Mouse (Mus musculus): ENCODE measurements around the gene 3110009E18Rik. TPM values are rescaled to one million over a fixed set of nuclear protein-coding genes. Genes with fewer than 3 reads are reported as not detected.

3110009E18Rik gene
- total and polyA plus RNA-seq, 2 experiments from 2014 or later, result 2.3 to 16.7 TPM

DNA sequence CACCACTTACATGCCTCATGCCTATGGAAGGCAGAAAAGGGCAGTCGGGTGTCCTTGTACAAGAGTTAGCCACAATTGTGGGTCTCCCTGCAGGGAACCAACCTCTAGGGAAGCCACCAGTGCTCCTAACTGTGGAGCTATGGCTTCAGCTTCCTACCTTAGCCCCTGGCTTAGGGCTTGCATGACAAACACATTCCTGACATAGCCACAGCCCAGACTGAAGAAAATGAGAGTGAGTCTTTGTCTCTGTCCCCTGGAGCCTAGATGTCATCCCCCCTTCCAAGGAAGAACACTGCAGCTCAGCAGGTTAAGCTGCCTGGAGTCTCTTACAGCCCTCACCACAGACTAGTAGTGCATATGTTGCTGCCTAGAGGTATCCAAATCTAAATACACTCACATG is 83.8 kb downstream of the 3110009E18Rik start:
- H3K36me3 ChIP-seq (ENCODE audit: insufficient read depth), result no peaks in the 10 kb centered on the region
- TF ChIP-seq CTCF (IDR thresholded peaks at IDR 0.05; ENCODE audit: low read depth), result no peak
- no peaks in the 10 kb centered on the region for H3K9me3 ChIP-seq (ENCODE audit: low read length)
- H3K4me3 ChIP-seq (ENCODE audit: low read depth, low read length), result no peak overlapping the region
- no peaks in the 10 kb centered on the region for H3K4me1 ChIP-seq (ENCODE audit: insufficient read depth)
- no peak overlapping the region for H3K4me2 ChIP-seq (ENCODE audit: low read depth)
- 30% methylated on average over 1 of the region's 1 CpGs for WGBS
- ATAC-seq (no peak), DNase-seq (no peak)
- no peak overlapping the region for H3K9ac ChIP-seq
- no peaks in the 10 kb centered on the region for H3K27me3 ChIP-seq (ENCODE audit: insufficient read depth, low read length)
- no peak overlapping the region for H3K27ac ChIP-seq (ENCODE audit: low read depth, low read length)

DNA sequence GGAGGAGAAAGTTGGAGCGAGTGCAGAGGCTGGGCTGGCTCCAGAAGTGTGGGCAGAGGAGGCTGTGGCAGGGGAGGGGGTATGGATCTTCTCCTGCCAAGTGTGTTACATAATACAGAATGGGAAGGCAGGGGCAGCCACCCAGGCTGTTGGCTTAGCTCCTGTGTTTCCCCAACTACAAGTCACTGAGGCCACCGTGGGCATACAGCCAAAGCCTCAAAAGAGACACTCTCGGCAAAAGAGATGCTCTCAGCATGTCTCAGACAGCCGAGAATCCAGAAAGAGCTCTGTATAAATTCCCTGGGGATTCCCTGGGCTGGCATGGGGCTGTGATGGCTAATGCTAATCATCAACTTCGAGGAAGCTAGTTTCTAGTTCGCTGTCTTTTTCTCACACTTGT is 86.6 kb downstream of the 3110009E18Rik start:
- 28% methylated on average over 6 of the region's 6 CpGs for WGBS
- Histone ChIP-seq H3K27me3 (ENCODE audit: insufficient read depth, low read length) (no peaks in the 10 kb centered on the region), H3K4me2 (ENCODE audit: low read depth) (no peak overlapping the region), H3K4me3 (ENCODE audit: low read depth, low read length) (no peak overlapping the region), H3K9me3 (ENCODE audit: low read length) (no peaks in the 10 kb centered on the region), H3K9ac (no peak overlapping the region), H3K36me3 (ENCODE audit: insufficient read depth) (no peaks in the 10 kb centered on the region), H3K4me1 (ENCODE audit: insufficient read depth) (no peaks in the 10 kb centered on the region), H3K27ac (ENCODE audit: low read depth, low read length) (no peak overlapping the region)
- TF ChIP-seq CTCF (IDR thresholded peaks at IDR 0.05; ENCODE audit: low read depth), result no peak
- ATAC-seq (0 out of 2 replicates have a peak, but pooled peaks have one; percentile 32), DNase-seq (peak; percentile 46)

DNA sequence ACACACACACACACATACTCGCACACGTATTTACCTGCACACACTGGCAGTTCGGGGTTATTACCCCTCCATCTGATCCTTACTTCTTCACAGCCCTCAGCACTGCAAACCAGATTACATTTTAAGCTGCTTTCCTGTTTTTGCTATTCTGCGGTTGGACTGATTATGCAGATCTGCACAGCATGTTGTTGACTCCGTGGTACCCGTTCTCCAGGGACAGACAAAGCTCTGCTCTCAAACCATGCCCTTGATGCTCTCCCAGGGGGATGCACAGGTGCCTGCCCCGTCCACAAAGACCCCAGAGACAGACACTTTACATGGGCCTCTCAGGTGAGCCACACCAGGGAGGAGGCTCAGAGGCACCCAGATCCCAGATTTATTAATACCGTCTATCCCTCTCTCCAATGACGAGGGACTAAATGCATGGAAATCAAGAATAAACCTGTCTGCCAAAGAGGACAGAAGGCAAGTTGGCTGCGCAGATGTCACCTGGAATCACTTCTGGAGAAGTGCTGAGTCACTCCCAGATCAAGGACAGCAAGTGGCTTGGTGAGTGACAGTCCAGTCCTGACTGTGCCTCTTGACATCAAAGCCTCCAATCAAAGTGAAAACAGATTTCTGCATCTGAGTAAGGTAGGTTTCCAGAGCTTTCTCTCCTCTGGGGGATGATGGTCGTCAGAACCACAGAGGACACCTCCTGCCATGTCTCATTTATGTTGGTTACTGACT is 87.7 kb downstream of the 3110009E18Rik start:
- ATAC-seq (no peak), DNase-seq (no peak)
- Histone ChIP-seq H3K36me3 (ENCODE audit: insufficient read depth) (no peaks in the 10 kb centered on the region), H3K27ac (ENCODE audit: low read depth, low read length) (no peak overlapping the region), H3K4me1 (ENCODE audit: insufficient read depth) (no peaks in the 10 kb centered on the region), H3K9me3 (ENCODE audit: low read length) (no peaks in the 10 kb centered on the region), H3K9ac (no peak overlapping the region), H3K4me3 (ENCODE audit: low read depth, low read length) (no peak overlapping the region), H3K27me3 (ENCODE audit: insufficient read depth, low read length) (no peaks in the 10 kb centered on the region), H3K4me2 (ENCODE audit: low read depth) (no peak overlapping the region)
- WGBS, result 74% methylated on average over 11 of the region's 11 CpGs
- TF ChIP-seq CTCF (IDR thresholded peaks at IDR 0.05; ENCODE audit: low read depth), result no peak

DNA sequence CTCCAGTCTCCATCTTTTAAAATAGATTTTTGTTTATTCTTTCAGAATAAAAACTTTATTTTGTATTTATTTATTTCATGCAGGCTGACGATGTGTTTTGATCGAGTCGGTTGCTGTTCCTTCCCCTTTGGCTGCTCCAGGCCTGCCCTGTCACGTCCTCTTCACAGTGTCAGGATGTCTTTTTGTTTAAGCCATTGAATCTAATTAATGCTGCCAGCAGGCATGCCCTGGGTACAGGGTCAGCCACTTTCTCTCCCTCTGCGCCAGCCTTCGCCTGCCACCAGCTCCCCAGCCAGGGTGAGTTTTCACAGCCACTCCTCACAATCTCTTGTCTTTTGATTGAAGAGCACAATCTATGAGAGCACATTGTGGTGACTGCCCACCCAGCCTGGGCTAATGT is 99.9 kb downstream of the 3110009E18Rik start:
- no peaks in the 10 kb centered on the region for H3K4me1 ChIP-seq (ENCODE audit: insufficient read depth)
- WGBS, result 31% methylated on average over 6 of the region's 6 CpGs
- no peaks in the 10 kb centered on the region for H3K9me3 ChIP-seq (ENCODE audit: low read length)
- 0 out of 2 replicates have a peak, but pooled peaks have one; percentile 32 for ATAC-seq
- no peak overlapping the region for H3K27ac ChIP-seq (ENCODE audit: low read depth, low read length)
- H3K36me3 ChIP-seq (ENCODE audit: insufficient read depth), result no peaks in the 10 kb centered on the region
- no peak overlapping the region for H3K4me3 ChIP-seq (ENCODE audit: low read depth, low read length)
- TF ChIP-seq CTCF (IDR thresholded peaks at IDR 0.05; ENCODE audit: low read depth), result no peak
- no peak overlapping the region for H3K4me2 ChIP-seq (ENCODE audit: low read depth)
- no peak overlapping the region for H3K9ac ChIP-seq
- no peaks in the 10 kb centered on the region for H3K27me3 ChIP-seq (ENCODE audit: insufficient read depth, low read length)
- DNase-seq, result no peak

DNA sequence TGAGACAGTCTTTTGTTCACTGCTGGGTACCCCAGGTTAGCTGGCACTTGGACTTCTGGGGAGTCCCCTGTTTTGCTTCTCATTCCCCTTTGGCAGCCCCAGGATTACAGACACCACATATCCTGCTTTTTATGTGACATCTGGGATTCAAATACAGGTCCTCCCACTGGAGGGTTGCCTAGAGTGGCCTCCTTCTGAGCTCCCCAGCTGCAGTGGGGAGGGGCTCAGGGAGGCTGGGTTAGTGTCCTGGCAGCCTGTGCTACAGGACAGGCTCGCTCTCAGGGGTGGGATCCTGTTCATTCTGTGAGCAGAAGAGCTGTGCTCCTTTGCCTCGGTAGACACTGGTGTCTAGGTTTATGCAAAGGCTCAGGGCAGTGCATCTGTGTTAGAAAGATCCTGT is 100.3 kb downstream of the 3110009E18Rik start:
- Histone ChIP-seq H3K9ac (no peak overlapping the region), H3K4me2 (ENCODE audit: low read depth) (no peak overlapping the region), H3K27me3 (ENCODE audit: insufficient read depth, low read length) (no peaks in the 10 kb centered on the region), H3K36me3 (ENCODE audit: insufficient read depth) (no peaks in the 10 kb centered on the region), H3K27ac (ENCODE audit: low read depth, low read length) (no peak overlapping the region), H3K9me3 (ENCODE audit: low read length) (no peaks in the 10 kb centered on the region), H3K4me1 (ENCODE audit: insufficient read depth) (no peaks in the 10 kb centered on the region), H3K4me3 (ENCODE audit: low read depth, low read length) (no peak overlapping the region)
- 39% methylated on average over 2 of the region's 2 CpGs for WGBS
- TF ChIP-seq CTCF (IDR thresholded peaks at IDR 0.05; ENCODE audit: low read depth), result no peak
- ATAC-seq (peak; percentile 32; the same call in 1 of the 2 replicates), DNase-seq (no peak)

DNA sequence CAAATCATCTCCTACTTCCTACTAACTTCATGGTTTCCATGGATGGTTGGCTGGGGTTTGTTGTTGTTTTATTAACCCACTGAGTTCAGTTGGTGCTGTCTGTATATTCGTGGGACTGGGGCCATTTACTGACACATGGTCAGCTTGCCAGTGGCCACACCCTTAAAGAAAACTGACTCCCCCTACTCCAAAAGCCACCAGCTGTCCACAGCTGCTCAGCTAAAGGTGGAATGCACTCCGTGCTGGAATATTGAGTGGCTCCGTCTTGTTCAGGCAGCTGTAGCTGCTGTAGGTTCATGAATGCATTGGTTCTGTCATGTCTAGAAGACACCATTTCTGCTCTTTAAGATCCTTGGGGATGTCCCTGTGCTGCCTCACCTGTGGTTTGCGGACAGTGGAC is 102.6 kb downstream of the 3110009E18Rik start:
- Histone ChIP-seq H3K4me1 (ENCODE audit: insufficient read depth) (no peaks in the 10 kb centered on the region), H3K9me3 (ENCODE audit: low read length) (no peaks in the 10 kb centered on the region), H3K9ac (no peak overlapping the region), H3K27ac (ENCODE audit: low read depth, low read length) (no peak overlapping the region), H3K4me3 (ENCODE audit: low read depth, low read length) (no peak overlapping the region), H3K27me3 (ENCODE audit: insufficient read depth, low read length) (no peaks in the 10 kb centered on the region), H3K4me2 (ENCODE audit: low read depth) (no peak overlapping the region), H3K36me3 (ENCODE audit: insufficient read depth) (no peaks in the 10 kb centered on the region)
- ATAC-seq (no peak), DNase-seq (no peak)
- WGBS, result 89% methylated on average over 4 of the region's 4 CpGs
- TF ChIP-seq CTCF (IDR thresholded peaks at IDR 0.05; ENCODE audit: low read depth), result no peak

DNA sequence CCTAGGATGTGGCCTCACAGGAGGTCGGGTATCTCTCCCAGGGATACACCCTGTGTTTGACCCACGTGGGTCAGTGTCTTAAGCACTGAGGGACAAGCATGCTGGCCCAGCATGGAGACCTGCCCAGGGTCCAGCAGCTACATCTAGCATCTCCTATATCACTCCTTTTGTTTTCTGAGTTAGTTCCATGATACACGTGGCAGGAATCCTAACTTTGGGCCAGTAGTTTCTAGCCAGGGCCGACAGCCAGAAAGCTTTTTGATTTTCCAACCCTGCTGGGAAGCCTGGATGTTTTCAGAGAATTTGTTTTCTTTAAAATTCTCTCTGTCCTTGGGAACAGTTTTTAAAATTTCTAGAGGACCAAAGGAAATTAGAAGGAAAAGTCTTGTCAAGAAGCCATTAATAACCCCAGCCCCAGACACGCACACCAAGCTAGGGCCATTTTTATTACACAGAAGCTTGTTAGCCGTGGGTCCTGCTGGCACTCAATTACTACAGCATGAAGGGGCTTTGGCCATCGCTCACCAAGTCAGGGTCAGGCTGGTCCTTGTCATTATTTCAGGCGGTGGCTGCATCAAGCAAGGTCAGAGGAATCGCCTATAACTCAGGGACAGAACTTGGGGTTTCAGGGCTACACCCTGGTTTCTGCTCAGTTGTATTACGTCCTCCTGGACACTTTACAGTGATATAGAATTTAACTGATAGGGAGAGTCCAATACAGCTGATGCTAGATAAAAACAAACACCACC is 108.9 kb downstream of the 3110009E18Rik start:
- WGBS, result 82% methylated on average over 10 of the region's 10 CpGs
- DNase-seq, result no peak
- no peaks in the 10 kb centered on the region for H3K4me1 ChIP-seq (ENCODE audit: insufficient read depth)

More for the DNA sequence above, 108.9 kb downstream of the 3110009E18Rik start:
- Histone ChIP-seq H3K4me2 (ENCODE audit: low read depth) (no peak overlapping the region), H3K36me3 (ENCODE audit: insufficient read depth) (no peaks in the 10 kb centered on the region), H3K9me3 (ENCODE audit: low read length) (no peaks in the 10 kb centered on the region), H3K27me3 (ENCODE audit: insufficient read depth, low read length) (no peaks in the 10 kb centered on the region), H3K9ac (no peak overlapping the region), H3K4me3 (ENCODE audit: low read depth, low read length) (no peak overlapping the region), H3K27ac (ENCODE audit: low read depth, low read length) (no peak overlapping the region)
- no peak for TF ChIP-seq CTCF (IDR thresholded peaks at IDR 0.05; ENCODE audit: low read depth)
- no peak for ATAC-seq

All from forebrain, postnatal 0 days (tissue).